Mouse (Mus musculus) neural tube, embryonic 15.5 days (tissue): Measurements from ENCODE around the gene Gm49384. TPM values are rescaled to one million over a fixed set of nuclear protein-coding genes. Genes with fewer than 3 reads are reported as not detected.
A peak's percentile ranks its signal among the peaks of the same experiment; 100 is the strongest.

Experiments used
- ATAC-seq: fragments of 200-750 bp; cut with Nextera tagmentation; 2 replicates; pipeline ENCODE4 v1.8.0; 2017; ENCODE audit warnings: mild to moderate bottlenecking, moderate TSS enrichment, moderate library complexity; ENCODE audit not compliant: low FRiP score
- H3K27ac ChIP-seq: fragments of 300-500 bp; sonication (generic); replicated peaks from 2 replicates; pipeline ENCODE4 v1.5.1; 2015; ENCODE audit warnings: mild to moderate bottlenecking, inconsistent platforms
- H3K27me3 ChIP-seq: fragments of 300-500 bp; sonication (generic); replicated peaks from 2 replicates; pipeline ENCODE4 v1.6.1; 2015; ENCODE audit warnings: inconsistent platforms
- H3K36me3 ChIP-seq: fragments of 300-500 bp; sonication (generic); 2 replicates; pipeline ENCODE4 v1.6.1; 2015; ENCODE audit warnings: inconsistent platforms
- H3K4me1 ChIP-seq: fragments of 300-500 bp; sonication (generic); 2 replicates; pipeline ENCODE4 v1.6.1; 2015; ENCODE audit warnings: inconsistent platforms
- H3K4me2 ChIP-seq: fragments of 300-500 bp; sonication (generic); 2 replicates; pipeline ENCODE4 v1.6.1; 2015; ENCODE audit warnings: inconsistent platforms, mild to moderate bottlenecking, moderate library complexity
- H3K4me3 ChIP-seq: fragments of 300-500 bp; sonication (generic); replicated peaks from 2 replicates; pipeline ENCODE4 v1.5.1; 2015; ENCODE audit warnings: mild to moderate bottlenecking, inconsistent platforms
- H3K9ac ChIP-seq: fragments of 300-500 bp; sonication (generic); replicated peaks from 2 replicates; pipeline ENCODE4 v1.6.1; 2015; ENCODE audit warnings: mild to moderate bottlenecking, inconsistent platforms
- H3K9me3 ChIP-seq: fragments of 300-500 bp; sonication (generic); replicated peaks from 2 replicates; pipeline ENCODE4 v1.6.1; 2016; ENCODE audit warnings: inconsistent platforms
- WGBS: fragments of 180-500 bp; shearing (Covaris S2); methylation state at CpG from one replicate; pipeline ENCODE4 v1.1.7; 2015; ENCODE audit warnings: mixed read lengths; 5-methylcytosine and 5-hydroxymethylcytosine counted together
- polyA plus RNA-seq: library from polyadenylated mRNA; unstranded; fragments of >200 nt; fragmentation: Nextera tagmentation; extraction: Ambion mirVana; gene quantifications from 2 replicates; pipeline ENCODE4 v1.2.1, GENCODE M21; 2015

Gm49384 gene
- polyA plus RNA-seq = 9.5 and 13.7 TPM in 2 replicates

GRCm38 (mm10) chr12:69204052-69204833 is at the start of gene Gm49384:
Gm49384 (minus strand) TSS chr12:69204267.
- Histone ChIP-seq H3K9me3 (no peaks in the 10 kb centered on the region), H3K4me2 (peak within 1 kb of the TSS; percentile 25; the same call in 1 of the 2 replicates), H3K27me3 (no peaks in the 10 kb centered on the region), H3K27ac (no peak within 1 kb of the TSS), H3K4me1 (peaks cover 9% of the 10 kb centered on the region), H3K9ac (no peak within 1 kb of the TSS), H3K36me3 (peaks cover 11% of the 10 kb centered on the region; the same call in 1 of the 2 replicates), H3K4me3 (no peak within 1 kb of the TSS)
- WGBS = 59% methylated on average over 16 of the region's 16 CpGs
- 0 out of 2 replicates have a peak, but pooled peaks have one; percentile 45 for ATAC-seq

DNA sequence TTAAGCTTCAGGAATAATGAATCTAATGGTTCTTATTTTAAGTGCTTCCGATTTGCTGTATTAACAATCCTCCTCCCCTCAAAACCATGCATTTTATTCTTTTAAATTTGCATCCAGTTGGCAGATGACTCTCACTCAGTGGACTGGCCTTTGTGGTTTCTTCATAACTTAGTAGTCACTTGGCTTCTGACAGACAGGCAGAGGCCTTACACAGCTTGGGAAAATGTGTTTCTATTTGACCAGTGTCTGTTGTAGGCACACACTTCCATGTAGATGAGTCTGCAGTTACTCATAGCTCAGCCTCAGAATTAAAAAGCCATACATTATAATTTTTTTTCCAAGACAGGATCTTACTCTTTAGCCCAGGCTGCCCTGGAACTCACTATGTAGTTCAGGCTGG is 49.7 kb upstream of the Gm49384 start:
- Histone ChIP-seq H3K9ac (no peak overlapping the region), H3K9me3 (no peaks in the 10 kb centered on the region), H3K4me3 (no peak overlapping the region), H3K36me3 (no peaks in the 10 kb centered on the region), H3K27me3 (no peaks in the 10 kb centered on the region), H3K4me2 (no peak overlapping the region), H3K27ac (no peak overlapping the region), H3K4me1 (no peaks in the 10 kb centered on the region)
- no peak for ATAC-seq
- 86% methylated on average over 1 of the region's 1 CpGs for WGBS

GRCm38 (mm10) chr12:69250756-69251155 is 46.7 kb upstream of the Gm49384 start:
- Histone ChIP-seq H3K9ac (no peak overlapping the region), H3K27ac (no peak overlapping the region), H3K4me1 (no peaks in the 10 kb centered on the region), H3K9me3 (no peaks in the 10 kb centered on the region), H3K4me3 (no peak overlapping the region), H3K4me2 (no peak overlapping the region), H3K27me3 (no peaks in the 10 kb centered on the region), H3K36me3 (no peaks in the 10 kb centered on the region)
- 83% methylated on average over 8 of the region's 8 CpGs for WGBS
- no peak for ATAC-seq

- Histone ChIP-seq H3K9ac (no peak overlapping the region), H3K36me3 (no peaks in the 10 kb centered on the region), H3K4me3 (no peak overlapping the region), H3K4me2 (no peak overlapping the region), H3K4me1 (no peaks in the 10 kb centered on the region), H3K27ac (no peak overlapping the region), H3K9me3 (no peaks in the 10 kb centered on the region), H3K27me3 (no peaks in the 10 kb centered on the region)
- ATAC-seq = no peak
- 80% methylated on average over 4 of the region's 4 CpGs for WGBS
Observed at GRCm38 (mm10) chr12:69249766-69250165, 45.7 kb upstream of the Gm49384 start.

GRCm38 (mm10) chr12:69241771-69242431 is 37.8 kb upstream of the Gm49384 start:
- H3K27ac ChIP-seq = peak overlapping the region; percentile 86
- H3K36me3 ChIP-seq = no peaks in the 10 kb centered on the region
- H3K9ac ChIP-seq = peak overlapping the region; percentile 80
- peak overlapping the region; percentile 59 for H3K4me3 ChIP-seq
- H3K27me3 ChIP-seq = no peaks in the 10 kb centered on the region
- peak; percentile 96 for ATAC-seq
- H3K4me2 ChIP-seq = peak overlapping the region; percentile 62
- peaks cover 9% of the 10 kb centered on the region for H3K4me1 ChIP-seq
- WGBS = under 1% methylated on average over 53 of the region's 64 CpGs
- no peaks in the 10 kb centered on the region for H3K9me3 ChIP-seq

DNA sequence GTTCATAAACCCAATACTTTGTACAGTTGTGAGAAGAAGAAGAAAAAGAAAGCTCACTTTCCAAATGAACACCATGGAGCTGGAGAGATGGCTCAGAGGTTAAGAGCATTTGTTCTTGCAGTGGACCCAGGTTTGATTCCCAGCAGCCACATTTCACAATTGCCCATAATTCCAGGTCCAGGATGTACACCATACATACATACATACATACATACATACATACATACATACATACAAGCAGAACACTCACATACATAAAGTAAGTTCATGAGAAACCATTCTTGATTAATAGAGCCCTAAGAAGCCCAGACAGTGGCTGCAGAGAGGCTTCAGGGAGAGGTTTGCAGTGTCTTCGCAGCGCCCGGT is 37.3 kb upstream of the Gm49384 start:
- Histone ChIP-seq H3K9me3 (no peaks in the 10 kb centered on the region), H3K27ac (peak overlapping the region; percentile 86), H3K4me1 (peaks cover 9% of the 10 kb centered on the region), H3K4me2 (peak overlapping the region; percentile 62), H3K4me3 (peak overlapping the region; percentile 59), H3K27me3 (no peaks in the 10 kb centered on the region), H3K9ac (peak overlapping the region; percentile 80), H3K36me3 (no peaks in the 10 kb centered on the region)
- ATAC-seq = peak; percentile 57; the same call in 1 of the 2 replicates
- WGBS = 0% methylated on average over 3 of the region's 3 CpGs

DNA sequence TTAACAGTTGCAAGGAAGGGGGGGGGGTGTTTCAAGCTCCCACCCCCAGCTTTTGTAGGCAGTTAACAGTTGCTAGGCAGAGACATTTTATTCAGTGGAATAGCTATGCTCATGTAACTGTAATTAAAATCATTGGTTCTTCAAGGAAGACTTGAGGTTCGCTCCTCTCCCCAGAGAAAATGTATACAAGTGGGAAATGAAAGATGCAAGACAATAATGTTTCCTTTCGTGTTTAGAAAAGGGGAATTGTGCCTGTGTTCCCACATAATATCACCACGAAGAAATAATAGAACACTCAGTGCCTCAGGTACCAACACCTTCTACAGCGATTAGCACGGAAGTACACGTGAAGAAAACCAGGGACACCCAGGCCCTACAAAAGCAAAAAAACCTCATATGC is 36.8 kb upstream of the Gm49384 start, which contains the start of gene Klhdc1:
Gene Klhdc1 (plus strand): TSS at position 301 of the 400 bp plus-strand sequence.
- peak within 1 kb of the TSS; percentile 59 for H3K4me3 ChIP-seq
- H3K36me3 ChIP-seq = no peaks in the 10 kb centered on the region
- no peak for ATAC-seq
- H3K4me2 ChIP-seq = peak within 1 kb of the TSS; percentile 62
- no peaks in the 10 kb centered on the region for H3K27me3 ChIP-seq
- 48% methylated on average over 6 of the region's 6 CpGs for WGBS
- peaks cover 9% of the 10 kb centered on the region for H3K4me1 ChIP-seq
- no peaks in the 10 kb centered on the region for H3K9me3 ChIP-seq
- H3K9ac ChIP-seq = peak within 1 kb of the TSS; percentile 80
- peak within 1 kb of the TSS; percentile 86 for H3K27ac ChIP-seq

GRCm38 (mm10) chr12:69238284-69238683 is 34.2 kb upstream of the Gm49384 start:
- Histone ChIP-seq H3K4me1 (peaks cover 9% of the 10 kb centered on the region), H3K4me2 (no peak overlapping the region), H3K27me3 (no peaks in the 10 kb centered on the region), H3K9ac (no peak overlapping the region), H3K27ac (no peak overlapping the region), H3K4me3 (no peak overlapping the region), H3K9me3 (no peaks in the 10 kb centered on the region), H3K36me3 (no peaks in the 10 kb centered on the region)
- 45% methylated on average over 3 of the region's 3 CpGs for WGBS
- no peak for ATAC-seq

DNA sequence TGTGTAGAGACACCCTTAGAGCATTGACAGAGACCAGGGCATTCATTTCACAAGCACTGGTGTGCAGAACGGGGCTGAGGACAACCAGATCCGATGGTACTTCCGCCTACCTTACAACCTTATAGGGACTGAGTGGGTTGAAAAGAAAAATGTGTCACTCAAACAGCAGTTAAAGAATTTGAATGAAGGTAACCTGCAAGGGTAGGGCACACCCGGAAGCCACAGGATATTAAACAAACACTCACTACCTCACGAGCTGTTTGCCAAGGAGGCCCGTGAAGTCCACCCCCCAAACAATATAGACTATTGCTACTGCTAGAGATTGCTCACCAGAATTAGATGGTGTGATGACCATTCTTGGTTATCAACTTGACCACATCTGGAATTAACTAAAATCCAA is 31.7 kb upstream of the Gm49384 start:
- ATAC-seq = no peak
- 92% methylated on average over 6 of the region's 6 CpGs for WGBS
- H3K4me1 ChIP-seq = peaks cover 4% of the 10 kb centered on the region
- no peak overlapping the region for H3K9ac ChIP-seq
- H3K4me2 ChIP-seq = no peak overlapping the region
- no peak overlapping the region for H3K4me3 ChIP-seq
- H3K27me3 ChIP-seq = no peaks in the 10 kb centered on the region
- no peak overlapping the region for H3K27ac ChIP-seq
- no peaks in the 10 kb centered on the region for H3K36me3 ChIP-seq
- H3K9me3 ChIP-seq = no peaks in the 10 kb centered on the region

GRCm38 (mm10) chr12:69229251-69229650 is 25.2 kb upstream of the Gm49384 start:
- Histone ChIP-seq H3K9ac (no peak overlapping the region), H3K27ac (no peak overlapping the region), H3K9me3 (no peaks in the 10 kb centered on the region), H3K4me2 (no peak overlapping the region), H3K27me3 (no peaks in the 10 kb centered on the region), H3K36me3 (no peaks in the 10 kb centered on the region), H3K4me3 (no peak overlapping the region), H3K4me1 (peaks cover 7% of the 10 kb centered on the region; the same call in 1 of the 2 replicates)
- WGBS = 68% methylated on average over 2 of the region's 2 CpGs
- no peak for ATAC-seq

- Histone ChIP-seq H3K27me3 (no peaks in the 10 kb centered on the region), H3K4me2 (peak within 1 kb of the TSS; percentile 62), H3K36me3 (no peaks in the 10 kb centered on the region), H3K9me3 (no peaks in the 10 kb centered on the region), H3K4me3 (peak within 1 kb of the TSS; percentile 72), H3K9ac (peak within 1 kb of the TSS; percentile 57), H3K4me1 (peaks cover 7% of the 10 kb centered on the region; the same call in 1 of the 2 replicates), H3K27ac (peak within 1 kb of the TSS; percentile 75)
- WGBS = 1% methylated on average over 37 of the region's 37 CpGs
- ATAC-seq = peak; percentile 95
Observed at GRCm38 (mm10) chr12:69227776-69228466, 23.9 kb upstream of the Gm49384 start, which contains the start of gene Pole2. Pole2 (minus strand) TSS chr12:69228195.
